ENCODE assay signal across 8 mouse cellular contexts in the genomic region with DNA sequence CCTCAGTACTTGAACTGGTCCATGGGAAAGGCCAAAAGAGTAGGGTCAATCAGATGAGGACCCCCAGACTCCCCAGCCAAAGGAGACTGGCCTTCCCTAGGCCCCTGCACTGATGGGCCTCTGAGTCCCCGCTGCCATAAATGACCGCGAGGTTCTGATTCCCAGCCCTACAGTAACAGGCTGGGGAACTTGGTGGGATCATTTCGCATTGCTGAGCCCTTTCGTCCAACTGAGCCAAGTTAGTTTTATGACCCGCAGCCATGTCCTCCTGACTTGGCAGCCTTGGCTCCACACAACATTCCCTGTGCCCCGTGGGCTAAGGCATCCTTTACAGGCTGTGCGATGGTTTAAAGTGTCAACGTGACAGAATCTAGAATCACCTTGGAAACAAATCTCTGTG. TPM values are rescaled to one million over a fixed set of nuclear protein-coding genes. Genes with fewer than 3 reads are reported as not detected.
DNase-seq lines count a peak whose midpoint lies in the region; ATAC-seq and TF ChIP-seq lines count a peak whose summit lies in the region.

No protein-coding gene starts in this region.

- WGBS in kidney, adult 2 months = 33% methylated on average over 9 of the region's 9 CpGs
- WGBS in bone marrow, adult 2 months = 72% methylated on average over 9 of the region's 9 CpGs
- WGBS in hindbrain, embryonic 14.5 days = 50% methylated on average over 9 of the region's 9 CpGs
- WGBS in midbrain, embryonic 15.5 days = 47% methylated on average over 9 of the region's 9 CpGs

- H3K4me3 ChIP-seq in kidney, adult 2 months (ENCODE audit: insufficient read depth, low read depth, low read length) = peak overlapping the region; percentile 65
- peak overlapping the region; percentile 84 for H3K4me3 ChIP-seq in bone marrow, adult 2 months (replicated peaks; ENCODE audit: control insufficient read depth, low read depth, low read length)
- H3K4me3 ChIP-seq in hindbrain, embryonic 14.5 days (replicated peaks; ENCODE audit: low read length) = peak overlapping the region; percentile 85
- H3K4me3 ChIP-seq in midbrain, embryonic 15.5 days = peak overlapping the region; percentile 78

- peak overlapping the region; percentile 86 for H3K4me2 ChIP-seq in hindbrain, embryonic 14.5 days (replicated peaks)
- H3K4me2 ChIP-seq in midbrain, embryonic 15.5 days = peak overlapping the region; percentile 81

- no peaks in the 10 kb centered on the region for H3K9me3 ChIP-seq in hindbrain, embryonic 14.5 days (ENCODE audit: control insufficient read depth, low read length)
- H3K9me3 ChIP-seq in midbrain, embryonic 15.5 days = no peaks in the 10 kb centered on the region

- H3K36me3 ChIP-seq in kidney, adult 2 months (ENCODE audit: control insufficient read depth, insufficient read depth, low read length) = no peaks in the 10 kb centered on the region
- H3K36me3 ChIP-seq in hindbrain, embryonic 14.5 days (replicated peaks; ENCODE audit: control insufficient read depth, insufficient read depth) = no peaks in the 10 kb centered on the region
- no peaks in the 10 kb centered on the region for H3K36me3 ChIP-seq in midbrain, embryonic 15.5 days (replicated peaks)

- ATAC-seq in hindbrain, embryonic 14.5 days (ENCODE audit: low FRiP score) = no peak
- ATAC-seq in midbrain, embryonic 15.5 days (replicated peaks) = no peak
- no peak for ATAC-seq in erythroid progenitor cell, adult 5-6 weeks (replicated peaks; ENCODE audit: low FRiP score, poor library complexity, severe bottlenecking)

- no peaks in the 10 kb centered on the region for H3K27me3 ChIP-seq in kidney, adult 2 months (replicated peaks; ENCODE audit: control insufficient read depth, insufficient read depth, low read length)
- H3K27me3 ChIP-seq in hindbrain, embryonic 14.5 days (ENCODE audit: control insufficient read depth, insufficient read depth, low read length) = no peaks in the 10 kb centered on the region
- no peaks in the 10 kb centered on the region for H3K27me3 ChIP-seq in midbrain, embryonic 15.5 days (replicated peaks)

- H3K27ac ChIP-seq in kidney, adult 2 months (ENCODE audit: insufficient read depth, low read depth, low read length) = peak overlapping the region; percentile 76
- H3K27ac ChIP-seq in bone marrow, adult 2 months (ENCODE audit: control insufficient read depth, insufficient read depth, low read depth, low read length, poor library complexity) = no peak overlapping the region; the same call in 1 of the 2 replicates
- H3K27ac ChIP-seq in hindbrain, embryonic 14.5 days = no peak overlapping the region
- no peak overlapping the region for H3K27ac ChIP-seq in midbrain, embryonic 15.5 days

- H3K9ac ChIP-seq in hindbrain, embryonic 14.5 days = peak overlapping the region; percentile 69
- H3K9ac ChIP-seq in midbrain, embryonic 15.5 days = peak overlapping the region; percentile 34; the same call in 1 of the 2 replicates

- no peak for TF ChIP-seq CTCF in kidney, adult 2 months (conservative IDR thresholded peaks at IDR 0.05; ENCODE audit: insufficient read depth, insufficient read length, low read depth, low read length)
- no peak for TF ChIP-seq CTCF in bone marrow, adult 2 months (IDR thresholded peaks at IDR 0.05; ENCODE audit: control insufficient read depth, insufficient read depth, low read length)

- H3K4me1 ChIP-seq in kidney, adult 2 months (ENCODE audit: control insufficient read depth, insufficient read depth, low read length) = peaks cover 30% of the 10 kb centered on the region
- H3K4me1 ChIP-seq in bone marrow, adult 2 months (ENCODE audit: control insufficient read depth, insufficient read depth, low read length) = peaks cover 9% of the 10 kb centered on the region; the same call in 1 of the 2 replicates
- H3K4me1 ChIP-seq in hindbrain, embryonic 14.5 days (replicated peaks; ENCODE audit: control insufficient read depth, insufficient read depth, low read length) = peaks cover 19% of the 10 kb centered on the region
- peaks cover 35% of the 10 kb centered on the region for H3K4me1 ChIP-seq in midbrain, embryonic 15.5 days

- no peak for DNase-seq in kidney, adult 2 months
- DNase-seq in kidney, postnatal 25 days = no peak
- no peak for DNase-seq in hindbrain, embryonic 14.5 days (ENCODE audit: low spot score)
- DNase-seq in urinary bladder, postnatal 4 days (ENCODE audit: low spot score in 2 of 2) = no peak
- no peak for DNase-seq in urinary bladder, postnatal 14 days (ENCODE audit: low spot score)

- no peak for TF ChIP-seq POLR2A in kidney, adult 2 months (IDR thresholded peaks at IDR 0.05; ENCODE audit: low read depth, low read length)
- TF ChIP-seq POLR2A in bone marrow, adult 2 months (IDR thresholded peaks at IDR 0.05; ENCODE audit: borderline replicate concordance, control insufficient read depth, low read depth, low read length) = no peak

RNA-seq across cellular contexts. Expression of a gene that starts 1.0 kb away (rescaled TPM):
- 20.0 and 21.0 TPM in 2 replicates for polyA plus RNA-seq in kidney, adult 2 months (2012; rRNA removed)
- polyA plus RNA-seq in bone marrow, adult 2 months (2011; ENCODE audit: insufficient read depth, insufficient read length, low replicate concordance, missing spikeins) = 18.9 and 38.3 TPM in 2 replicates
- 11.4 and 11.7 TPM in 2 replicates for polyA plus RNA-seq in hindbrain, embryonic 14.5 days (2014; fragmentation: Nextera tagmentation; extraction: Ambion mirVana)
- 8.9 and 10.6 TPM in 2 replicates for polyA plus RNA-seq in midbrain, embryonic 15.5 days (2015; fragmentation: Nextera tagmentation; extraction: Ambion mirVana)
- total RNA-seq in erythroid progenitor cell, adult 5-6 weeks (2015; ENCODE audit: low replicate concordance) = 32.8 and 34.0 TPM in 2 replicates
- 11.4 and 15.7 TPM in 2 replicates for total RNA-seq in erythroid progenitor cell, adult 5-6 weeks (2017; ENCODE audit: low replicate concordance)

RNA-seq across cellular contexts. Expression of a gene that starts 1.1 kb away (rescaled TPM):
- 26.9 and 29.9 TPM in 2 replicates for polyA plus RNA-seq in kidney, adult 2 months (2012; rRNA removed)
- 14.5 and 23.0 TPM in 2 replicates for polyA plus RNA-seq in bone marrow, adult 2 months (2011; ENCODE audit: insufficient read depth, insufficient read length, low replicate concordance, missing spikeins)
- polyA plus RNA-seq in hindbrain, embryonic 14.5 days (2014; fragmentation: Nextera tagmentation; extraction: Ambion mirVana) = 106 and 110 TPM in 2 replicates
- polyA plus RNA-seq in midbrain, embryonic 15.5 days (2015; fragmentation: Nextera tagmentation; extraction: Ambion mirVana) = 101 and 103 TPM in 2 replicates
- total RNA-seq in erythroid progenitor cell, adult 5-6 weeks (2015; ENCODE audit: low replicate concordance) = 16.8 and 24.9 TPM in 2 replicates
- 16.0 and 21.4 TPM in 2 replicates for total RNA-seq in erythroid progenitor cell, adult 5-6 weeks (2017; ENCODE audit: low replicate concordance)
